Mouse (Mus musculus) inflammation-experienced regulatory T-cells, adult 6 months (primary cell): ENCODE measurements around the gene Spint4. TPM values are rescaled to one million over a fixed set of nuclear protein-coding genes. Genes with fewer than 3 reads are reported as not detected.
"Not testable (repeated sequence)": the region's sequence is repeated elsewhere in the genome, so short reads cannot be mapped to it uniquely, and the experiment has no call there.

Experiments used
- ATAC-seq: one replicate; pipeline ENCODE4 v1.8.0; 2017
- polyA plus RNA-seq, 3 experiments: library from polyadenylated mRNA; unstranded; fragments of 100-300 nt; shearing (Covaris generic); gene quantifications; one replicate each; pipeline ENCODE4 v1.2.1; 2017

Spint4 gene
- polyA plus RNA-seq: not detected

DNA sequence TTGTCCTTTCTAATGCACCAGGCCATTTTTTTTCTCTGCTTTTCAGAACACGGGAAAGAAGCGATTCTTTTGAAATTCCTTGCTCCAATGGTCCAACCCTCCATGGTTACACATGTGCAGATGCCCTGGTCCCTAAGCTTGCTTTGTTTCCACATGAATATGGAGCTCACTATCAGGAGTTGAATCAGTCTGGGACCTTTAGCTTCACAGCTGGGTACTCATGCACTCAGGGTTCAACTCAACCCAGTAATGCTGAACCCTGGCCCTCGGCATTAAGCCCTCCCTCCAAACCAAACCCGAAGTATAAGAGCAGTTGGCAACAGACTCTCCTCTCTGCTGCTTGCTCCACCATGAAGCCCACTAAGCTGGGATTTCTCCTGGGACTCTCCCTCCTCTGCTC lies at the start of gene Spint4:
Spint4 (plus strand) TSS at position 301 of the 400 bp plus-strand sequence.
- no peak for ATAC-seq

DNA sequence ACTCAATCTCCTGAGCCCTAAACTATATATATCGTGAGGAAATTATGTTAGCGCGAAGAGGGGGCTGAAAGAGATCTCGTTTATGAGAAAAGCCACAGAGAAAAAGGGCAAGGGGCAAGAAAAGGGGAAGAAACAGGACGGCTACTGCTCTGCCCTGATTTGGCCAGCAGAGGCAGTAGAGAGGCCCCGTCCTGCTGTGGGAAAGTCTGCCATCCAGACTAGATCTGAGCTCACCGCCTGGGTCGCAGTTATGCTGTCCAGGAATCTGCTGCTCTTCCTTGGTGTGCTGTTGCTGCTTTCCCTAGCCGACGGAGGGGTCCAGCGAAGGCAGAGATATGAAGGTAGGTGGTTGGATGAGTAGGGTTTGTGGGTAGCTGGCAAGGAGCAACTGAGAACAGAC lies 42.4 kb upstream of the Spint4 start, which contains the start of gene Wfdc10:
Wfdc10 (plus strand) TSS at position 189 of the 400 bp plus-strand sequence.
- no peak for ATAC-seq

DNA sequence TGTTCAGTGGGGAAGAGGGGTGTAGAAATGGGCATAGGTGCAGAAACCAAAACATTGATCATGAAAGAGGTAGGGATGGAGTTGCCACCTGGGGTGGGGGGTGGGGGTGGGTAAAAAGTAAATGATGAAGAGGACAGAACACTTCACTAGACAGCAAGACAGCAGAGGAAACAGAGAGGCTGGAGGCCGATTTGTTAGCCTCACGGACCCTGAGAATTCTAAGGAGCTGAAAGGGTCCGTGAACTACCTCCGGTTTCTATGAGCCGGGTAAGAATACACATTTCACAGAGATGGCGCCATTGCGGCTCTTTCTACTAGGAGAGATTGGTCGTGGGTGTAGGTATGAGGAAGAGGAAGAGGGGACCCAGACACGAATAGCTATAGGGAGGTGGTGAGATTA lies 41.8 kb upstream of the Spint4 start, which contains the start of gene Wfdc9:
Wfdc9 (minus strand) TSS at position 101 of the 400 bp plus-strand sequence.
- ATAC-seq: no peak

DNA sequence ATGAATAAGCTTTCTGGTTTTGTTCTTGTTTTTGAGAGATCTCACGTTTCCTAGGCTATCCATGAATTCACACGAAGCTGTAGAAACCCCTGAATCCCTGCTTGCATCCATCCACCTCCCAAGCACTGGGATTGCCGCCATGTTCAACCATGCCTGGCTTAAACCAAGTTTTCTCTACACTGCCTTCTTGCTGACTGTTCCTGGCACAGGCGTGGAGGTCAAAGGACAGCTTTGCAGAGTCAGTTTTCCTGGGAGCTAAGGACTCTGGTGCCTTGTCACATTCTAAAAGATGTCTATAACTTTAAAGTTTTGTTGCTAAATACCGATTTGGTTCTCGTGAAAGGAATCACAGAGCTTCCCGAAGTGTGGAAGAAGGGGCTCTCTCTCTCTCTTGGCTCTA lies 33.5 kb upstream of the Spint4 start:
- no peak for ATAC-seq

DNA sequence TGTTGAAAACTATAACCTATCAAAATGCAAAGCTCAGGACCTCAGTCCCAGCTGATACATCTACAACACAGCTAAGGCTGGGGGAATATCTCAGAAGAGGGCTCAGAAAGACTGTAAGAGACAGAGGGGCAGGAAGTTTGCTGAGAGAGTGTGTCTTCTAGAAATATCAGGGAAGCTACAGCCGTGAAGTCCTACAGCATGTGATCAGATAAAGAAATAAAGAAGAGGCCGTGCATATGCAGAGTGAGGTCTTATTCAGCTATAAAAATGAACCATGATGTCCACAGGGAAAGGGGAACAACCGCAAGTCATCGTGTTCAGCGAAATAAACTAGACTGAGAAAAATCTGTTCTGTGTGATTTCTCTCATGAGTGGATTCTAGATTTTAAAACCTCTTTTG lies 28.0 kb upstream of the Spint4 start:
- no peak for ATAC-seq

DNA sequence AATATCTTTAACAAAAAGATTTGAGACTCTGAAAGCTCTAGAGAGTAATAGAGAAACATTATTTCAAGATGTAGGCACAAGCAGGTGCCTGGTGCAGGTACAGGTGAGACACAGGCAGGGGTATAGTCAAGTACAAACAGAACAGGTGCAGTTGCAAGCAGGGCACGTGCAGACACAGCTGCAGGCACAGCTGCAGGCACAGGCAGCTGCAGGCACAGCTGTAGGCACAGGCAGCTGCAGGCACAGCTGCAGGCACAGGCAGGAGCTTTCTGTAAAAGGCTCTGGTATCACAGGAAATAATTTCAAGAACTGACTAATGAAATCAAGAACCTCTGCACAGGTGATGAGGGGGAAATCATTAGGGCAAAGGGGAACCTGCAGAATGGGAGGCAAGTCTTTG lies 27.4 kb upstream of the Spint4 start:
- ATAC-seq: no peak

DNA sequence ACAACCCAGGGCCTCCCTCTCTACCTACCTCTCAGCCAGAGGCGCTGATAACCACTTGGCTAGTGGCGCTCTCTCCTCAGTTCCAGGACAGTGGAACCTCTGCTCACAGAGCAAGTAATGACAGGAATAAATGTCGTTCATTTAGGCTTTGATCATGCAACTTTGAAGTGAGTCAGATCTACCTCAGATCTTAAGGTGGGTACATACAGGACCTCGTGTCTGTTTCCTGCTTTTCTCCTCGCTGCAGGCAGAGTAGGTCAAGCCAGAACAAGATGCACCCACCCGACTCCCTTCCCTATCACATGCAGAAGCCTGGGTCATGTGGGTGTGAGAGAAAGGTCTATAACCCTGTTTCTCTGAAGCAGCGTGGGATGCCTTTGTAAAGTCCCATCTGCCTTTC lies 24.3 kb upstream of the Spint4 start, which contains the start of gene Wfdc11:
Wfdc11 (minus strand) TSS at position 101 of the 400 bp plus-strand sequence.
- ATAC-seq: no peak

DNA sequence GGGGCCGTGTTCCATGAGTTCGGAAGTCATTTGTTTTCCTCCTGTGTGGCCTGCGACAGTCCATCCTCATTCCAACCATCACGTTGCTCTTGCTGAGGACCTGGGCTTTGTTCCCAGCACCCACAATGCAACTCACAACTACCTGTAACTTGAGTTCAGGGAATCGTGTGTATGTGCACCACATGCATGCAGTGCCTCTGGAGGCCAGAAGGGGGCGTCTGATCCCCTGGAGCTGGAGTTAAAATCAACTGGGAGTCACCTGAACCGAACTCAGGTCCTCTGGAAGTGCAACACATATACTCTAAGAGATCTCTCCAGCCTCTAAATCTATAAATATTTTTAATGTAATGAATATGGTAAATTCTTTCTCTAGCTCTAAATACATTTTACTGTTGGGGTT lies 22.2 kb upstream of the Spint4 start:
- ATAC-seq: no peak

DNA sequence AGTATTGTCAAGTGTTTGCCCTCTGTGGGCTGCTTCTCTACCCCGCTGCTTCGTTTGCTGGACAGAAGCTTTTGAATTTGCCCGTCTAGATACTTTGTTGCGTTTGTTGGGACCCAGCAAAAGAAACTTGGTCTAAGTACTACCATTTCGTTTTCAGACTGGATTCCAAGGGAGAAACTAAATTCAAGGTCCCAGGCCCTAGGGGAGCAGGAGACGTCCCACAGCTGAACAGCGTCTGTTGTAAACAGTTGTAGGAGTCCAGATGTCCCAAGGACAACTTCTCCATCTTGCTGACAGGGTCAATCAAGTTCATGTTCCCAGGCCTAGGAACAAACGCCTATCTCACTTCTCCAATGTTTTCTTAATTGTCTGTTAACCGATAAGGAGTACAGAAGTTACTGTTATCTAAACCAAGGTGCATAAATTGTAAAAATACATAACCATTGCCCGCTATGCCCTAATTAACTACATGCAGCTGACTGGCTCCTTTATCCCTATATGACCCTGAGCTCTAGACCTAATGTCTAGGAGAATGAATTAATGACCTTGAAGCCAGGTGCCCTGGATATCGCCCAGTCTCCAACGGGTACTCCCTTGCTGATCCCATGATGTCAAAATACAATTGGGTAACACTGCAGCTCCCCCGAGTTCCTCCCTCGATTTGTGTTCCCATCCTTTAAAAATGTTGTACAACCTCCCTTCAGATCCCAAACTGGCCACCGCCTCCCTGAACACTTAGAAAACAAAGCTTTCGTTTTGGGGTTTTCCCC lies 21.2 kb upstream of the Spint4 start:
- no peak for ATAC-seq

DNA sequence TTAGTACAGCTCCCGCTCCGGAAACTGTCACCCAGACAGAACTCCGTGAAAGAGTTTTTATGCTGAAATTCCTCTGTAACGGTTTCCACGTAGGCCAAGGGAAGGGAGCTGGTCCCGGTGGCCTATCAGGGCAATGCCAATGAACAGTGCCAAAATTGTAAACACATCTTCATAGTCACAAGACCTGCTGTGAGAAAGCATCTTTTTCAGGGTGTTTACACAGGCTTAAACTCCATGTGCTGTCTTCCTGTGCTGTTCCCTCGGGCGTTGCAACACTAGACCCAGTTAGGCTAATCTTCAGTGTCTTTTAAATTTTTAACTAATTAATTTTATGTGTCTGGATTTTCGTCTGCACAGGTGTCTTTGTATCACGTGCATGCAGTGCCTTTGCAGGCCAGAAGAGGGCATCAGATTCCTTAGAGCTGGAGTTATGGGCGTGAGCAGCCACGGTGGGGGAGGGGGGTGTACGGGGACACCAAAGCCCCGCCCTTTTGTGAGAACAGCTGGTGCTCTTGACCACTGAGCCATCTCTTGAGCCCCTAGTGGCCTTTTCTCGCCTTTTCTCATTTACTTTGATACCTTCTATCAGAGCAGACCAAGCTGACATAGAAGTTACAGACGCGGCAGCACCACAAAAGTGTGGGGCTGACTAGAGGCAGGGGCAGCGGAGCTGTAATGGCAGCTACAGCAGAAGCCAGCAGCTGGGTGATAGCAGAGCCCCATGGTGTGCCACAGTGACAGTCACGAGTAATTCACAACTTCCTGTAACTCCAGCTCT lies 19.3 kb upstream of the Spint4 start:
- ATAC-seq: no peak

DNA sequence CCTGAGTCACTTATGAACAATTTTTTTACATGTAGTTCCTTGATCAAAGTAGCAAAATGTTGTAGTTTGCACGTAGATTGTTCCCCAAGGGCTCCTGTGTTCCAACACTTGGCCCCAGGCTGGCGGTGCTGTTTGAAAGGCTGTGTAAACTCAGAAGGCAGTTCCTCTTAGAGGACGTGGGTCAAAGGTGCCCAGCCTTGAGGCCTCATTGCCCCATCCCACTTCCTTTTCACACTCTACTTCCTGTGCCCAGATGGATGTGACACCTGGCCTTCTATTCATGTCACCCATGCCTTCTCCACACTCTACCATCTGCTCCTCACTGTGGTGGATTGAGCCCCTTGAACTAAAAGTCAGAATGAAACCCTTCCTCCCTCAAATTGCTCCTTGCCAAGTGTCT lies 18.4 kb upstream of the Spint4 start:
- no peak for ATAC-seq

DNA sequence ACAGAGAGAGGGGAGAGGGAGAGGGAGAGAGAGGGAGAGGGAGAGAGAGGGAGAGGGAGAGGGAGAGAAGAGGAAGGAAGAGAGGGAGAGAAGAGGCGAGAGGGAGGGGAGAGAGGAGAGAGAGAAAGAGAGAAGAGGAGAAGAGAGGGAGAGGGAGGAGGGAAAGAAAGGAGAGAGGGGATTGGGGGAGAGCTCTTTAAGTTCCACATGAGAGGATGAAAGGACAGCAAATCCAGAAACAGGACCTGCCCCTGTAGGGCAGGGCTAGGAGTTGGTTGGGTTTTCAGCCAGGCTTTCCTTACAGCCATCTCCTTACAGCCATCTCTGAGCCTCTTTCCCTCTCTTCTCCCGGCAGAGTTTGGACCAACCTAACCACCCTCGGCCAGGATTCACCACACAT lies 13.5 kb upstream of the Spint4 start, which contains the start of gene Wfdc13:
Wfdc13 (plus strand) TSS at position 301 of the 400 bp plus-strand sequence.
- no peak for ATAC-seq

DNA sequence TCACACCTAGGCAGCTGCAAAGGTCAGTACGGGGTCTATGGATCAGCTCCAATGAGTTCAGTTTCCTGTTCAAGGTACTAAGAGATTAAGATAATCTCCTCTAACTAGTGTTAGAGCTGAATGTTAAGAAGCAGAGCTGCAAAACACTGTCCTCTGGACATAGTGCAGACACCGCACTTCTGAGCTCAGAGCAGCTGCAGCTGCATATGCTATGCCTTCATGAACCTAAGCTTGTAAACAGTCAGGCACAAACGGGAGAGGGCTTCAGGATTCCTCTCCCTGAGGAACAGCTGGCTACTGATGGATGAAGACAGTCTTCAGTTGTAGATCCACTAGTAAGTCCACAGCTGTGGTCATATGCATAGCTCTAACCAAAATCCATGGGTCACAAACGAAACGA lies 2.7 kb downstream of the Spint4 start:
- no peak for ATAC-seq

DNA sequence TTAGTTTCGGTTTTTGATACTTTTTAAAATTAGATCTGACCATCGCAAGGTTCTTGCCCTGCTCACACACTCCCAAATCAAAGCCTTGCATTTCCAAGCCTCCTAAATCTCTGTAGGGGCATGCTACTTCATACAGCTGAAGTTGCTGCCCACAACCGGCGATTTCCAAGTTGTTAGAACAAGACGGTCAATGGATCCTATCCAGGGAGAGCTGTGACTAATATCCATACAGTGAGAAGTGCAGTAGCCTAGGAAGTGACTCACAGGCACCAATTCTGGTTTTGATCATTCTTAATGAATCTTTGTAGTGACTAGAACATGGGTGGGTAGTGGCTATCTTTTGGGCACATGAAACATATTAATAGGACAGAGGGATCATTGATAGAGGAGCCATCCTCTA lies 3.5 kb downstream of the Spint4 start:
- ATAC-seq: no peak

DNA sequence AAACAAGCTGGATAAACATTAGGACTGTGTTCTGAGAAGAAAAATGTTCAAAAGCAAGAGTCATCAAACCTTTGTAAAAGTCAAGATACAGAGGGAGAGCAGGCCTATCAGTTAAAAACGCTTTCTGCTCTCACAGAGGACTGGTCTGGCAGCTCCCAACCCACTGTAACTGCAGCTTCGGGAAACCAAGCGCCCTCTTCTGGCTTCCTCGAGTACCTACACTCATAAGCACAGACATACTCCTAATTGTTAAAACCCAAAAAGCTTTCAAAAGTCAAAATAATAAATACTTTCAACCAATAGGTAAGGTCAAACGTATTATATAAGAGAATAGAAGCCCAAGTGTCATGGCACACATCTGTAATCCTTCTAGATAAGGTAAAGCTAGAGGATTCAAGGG lies 5.9 kb downstream of the Spint4 start:
- ATAC-seq: no peak

DNA sequence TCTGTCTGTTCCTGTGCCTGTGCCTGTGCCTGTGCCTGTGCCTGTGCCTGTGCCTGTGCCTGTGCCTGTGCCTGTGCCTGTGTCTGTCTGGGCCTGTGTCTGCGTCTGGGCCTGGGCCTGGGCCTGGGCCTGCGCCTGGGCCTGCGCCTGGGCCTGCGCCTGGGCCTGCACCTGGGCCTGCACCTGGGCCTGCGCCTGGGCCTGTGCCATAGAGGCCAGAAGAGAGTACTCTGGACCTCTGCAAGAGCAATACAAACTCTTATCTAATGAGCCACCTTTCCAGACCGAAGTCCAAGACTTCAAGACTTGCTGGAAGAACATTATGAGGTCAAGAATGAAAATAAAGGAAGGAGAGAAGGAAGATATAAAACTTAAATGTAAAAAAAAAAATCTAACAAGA lies 7.0 kb downstream of the Spint4 start:
- ATAC-seq: no peak

DNA sequence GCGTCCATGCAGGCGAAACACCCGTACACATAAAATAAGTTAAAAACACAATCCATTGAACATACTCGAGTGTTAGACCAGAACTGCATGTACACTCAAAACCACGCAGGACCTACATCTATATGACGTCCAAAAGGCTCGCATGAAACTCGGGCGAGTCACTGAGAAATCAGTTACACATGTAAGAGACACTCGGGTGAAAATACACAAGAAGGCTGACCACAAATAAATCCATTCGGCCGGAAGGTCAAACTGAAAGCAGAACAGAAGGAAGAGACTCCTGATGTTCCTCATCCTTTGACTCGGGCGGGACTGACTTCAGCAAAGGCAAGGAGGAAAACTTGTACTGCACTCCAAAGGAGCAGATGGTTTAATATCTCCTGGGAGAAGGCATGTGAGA lies 7.7 kb downstream of the Spint4 start:
- ATAC-seq: no peak

DNA sequence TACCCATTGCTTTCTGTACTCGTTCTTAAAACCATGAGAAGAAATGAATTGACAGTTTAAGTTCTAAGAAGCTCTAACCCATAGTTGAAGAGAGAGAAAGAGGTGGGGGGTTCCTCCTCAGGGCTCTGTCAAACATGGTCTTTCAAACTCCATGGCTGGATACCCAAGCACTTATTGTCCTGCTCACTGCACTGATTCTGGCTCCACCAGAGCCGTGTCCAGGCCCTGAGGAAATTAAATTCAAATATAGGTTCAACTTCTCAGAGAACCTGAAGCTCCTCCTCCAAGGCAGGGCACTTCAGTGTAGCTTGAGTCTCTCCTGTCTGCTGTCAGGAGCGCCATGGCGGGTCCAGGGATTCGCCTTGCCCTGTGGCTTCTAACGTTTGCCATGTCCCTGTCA lies 16.7 kb downstream of the Spint4 start, which contains the start of gene Spint5:
Spint5 (plus strand) TSS at position 301 of the 400 bp plus-strand sequence.
- no peak for ATAC-seq

DNA sequence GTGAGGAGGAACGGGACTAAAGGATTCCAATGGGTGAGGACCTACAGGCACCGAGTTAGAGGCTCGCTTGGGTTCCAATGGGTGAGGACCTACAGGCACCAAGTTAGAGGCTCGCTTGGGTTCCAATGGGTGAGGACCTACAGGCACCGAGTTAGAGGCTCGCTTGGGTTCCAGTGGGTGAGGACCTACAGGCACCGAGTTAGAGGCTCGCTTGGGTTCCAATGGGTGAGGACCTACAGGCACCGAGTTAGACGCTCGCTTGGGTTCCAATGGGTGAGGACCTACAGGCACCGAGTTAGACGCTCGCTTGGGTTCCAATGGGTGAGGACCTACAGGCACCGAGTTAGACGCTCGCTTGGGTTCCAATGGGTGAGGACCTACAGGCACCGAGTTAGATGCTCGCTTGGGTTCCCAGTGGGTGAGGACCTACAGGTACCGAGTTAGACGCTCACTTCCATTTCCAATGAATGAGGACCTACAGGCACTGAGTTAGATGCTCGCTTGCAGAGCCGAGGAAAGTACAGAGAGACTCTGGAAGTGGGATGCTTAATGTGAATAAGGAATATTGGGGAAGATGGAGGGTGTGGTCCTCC lies 18.0 kb downstream of the Spint4 start:
- ATAC-seq: not testable (repeated sequence)

DNA sequence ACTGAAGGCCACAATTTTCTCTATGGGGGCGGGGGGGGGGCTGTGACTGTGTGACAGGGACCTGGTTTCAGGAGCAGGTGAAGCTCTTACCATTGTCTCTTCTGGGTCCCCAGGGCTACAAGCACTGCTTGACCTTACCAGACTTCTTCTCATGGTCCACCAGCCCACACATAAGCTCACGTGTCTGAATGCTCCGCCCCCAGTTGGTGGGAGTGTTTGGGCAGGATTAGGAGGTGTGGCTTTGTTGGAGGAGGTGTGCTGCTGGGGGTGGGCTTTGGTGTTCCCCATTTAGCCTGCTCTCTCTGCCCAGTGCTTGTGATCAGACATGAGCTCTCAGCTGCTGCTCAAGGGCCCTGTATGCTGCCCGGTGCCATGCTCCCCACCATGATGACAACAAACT lies 25.0 kb downstream of the Spint4 start:
- no peak for ATAC-seq

DNA sequence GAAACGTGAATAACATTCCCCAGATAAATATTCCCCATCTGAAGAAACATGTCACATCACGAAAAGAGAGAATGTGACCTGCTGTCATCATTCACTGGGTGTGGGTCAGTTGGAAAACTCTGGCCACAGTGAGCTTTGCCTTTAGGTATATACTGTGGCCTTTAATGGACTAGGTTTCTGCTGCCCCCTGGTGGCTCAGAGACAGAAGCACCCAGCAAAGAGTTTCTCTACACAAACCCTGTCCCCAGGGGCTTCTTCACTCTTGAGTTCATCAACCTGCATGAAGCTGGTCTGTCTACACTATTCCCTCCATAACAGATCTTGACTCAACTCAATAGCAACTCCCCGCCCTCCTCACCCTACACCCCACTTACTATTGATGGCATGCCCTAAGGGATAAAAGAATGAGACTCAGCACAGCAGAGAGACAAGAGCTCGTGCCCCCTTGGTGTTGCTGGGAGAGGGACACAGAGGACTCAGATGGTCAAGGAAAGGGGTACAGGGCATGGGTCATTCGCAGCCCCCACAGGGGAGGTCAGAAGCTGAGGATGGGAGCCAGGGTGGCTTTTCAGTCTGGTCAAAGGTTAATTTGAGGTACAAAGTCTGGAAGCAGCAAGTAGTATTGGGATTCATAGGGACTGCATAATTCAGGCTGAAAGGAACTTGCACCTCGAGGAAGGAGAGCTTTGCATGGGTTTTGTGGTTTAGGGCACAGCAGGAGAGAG lies 27.8 kb downstream of the Spint4 start:
- ATAC-seq: peak; percentile 25

DNA sequence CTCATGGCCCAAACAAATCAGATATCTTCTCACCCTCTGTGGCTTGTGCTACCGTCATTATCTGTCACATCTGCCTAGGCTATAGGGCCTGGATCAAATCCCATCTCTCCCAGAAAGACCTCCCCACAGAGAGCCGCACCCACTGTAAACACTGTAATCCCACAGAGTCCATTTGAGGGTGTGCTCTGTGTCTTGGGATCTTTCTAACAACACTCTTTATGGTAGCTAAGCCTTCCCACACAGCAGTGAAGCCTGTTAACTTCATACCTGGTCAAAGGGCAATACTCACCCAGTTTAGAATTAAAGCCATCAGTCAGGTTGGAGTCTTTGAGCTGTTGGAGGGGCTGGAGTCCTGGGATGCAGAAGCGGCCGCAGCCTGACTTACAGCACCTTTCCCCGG lies 33.4 kb downstream of the Spint4 start:
- ATAC-seq: no peak

DNA sequence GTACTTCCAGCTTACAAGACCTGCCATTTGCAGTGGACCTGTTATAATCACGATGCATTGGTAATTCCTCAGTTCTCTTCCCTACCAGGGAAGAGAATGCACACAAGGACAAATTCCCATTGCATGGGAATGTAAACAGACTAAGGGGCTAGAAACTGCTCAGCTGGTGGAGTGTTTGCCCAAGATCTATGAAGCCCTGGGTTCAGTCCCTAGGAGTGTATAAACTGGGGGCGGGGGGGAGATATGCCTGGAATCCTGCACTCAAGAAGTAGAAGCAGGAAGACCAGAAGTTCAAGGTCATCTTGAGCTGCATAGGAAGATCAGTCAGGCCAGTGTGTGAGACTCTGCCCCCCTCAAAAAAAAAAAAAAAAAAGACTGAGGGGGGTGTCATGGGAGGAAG lies 35.0 kb downstream of the Spint4 start:
- no peak for ATAC-seq
